9 mouse cellular contexts compared by ENCODE assay signal in the genomic region with DNA sequence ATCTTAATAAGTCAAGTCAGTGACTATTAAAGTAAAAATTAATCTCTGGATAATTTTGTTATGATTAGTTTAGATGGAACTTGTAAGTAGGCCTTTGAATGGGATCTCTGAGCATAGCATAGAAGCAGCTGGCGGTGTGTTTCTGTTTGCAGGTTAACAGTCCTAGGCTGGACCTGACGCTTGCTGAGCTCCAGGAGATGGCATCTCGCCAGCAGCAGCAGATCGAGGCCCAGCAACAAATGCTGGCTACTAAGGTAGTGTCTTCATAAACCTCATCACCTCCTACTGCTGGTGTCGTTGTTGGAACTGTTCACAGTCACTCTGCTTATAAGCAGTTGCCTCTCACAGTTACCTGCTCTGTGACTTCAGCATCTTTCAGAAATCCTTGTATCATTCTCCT.
"Had no signal": no experiment of that assay in that cellular context is flagged by ENCODE, and none has a peak within 500 bp of the region (broad histone marks: within the 10 kb centered on the region; RNA-seq: fewer than 3 reads in every experiment).

No protein-coding gene starts in this region.

- H3K27me3 ChIP-seq: liver, embryonic 13.5 days had no signal

- DNase-seq: kidney, adult 18-20 months; kidney, postnatal 4 days; liver, embryonic 13.5 days; lung, adult 2 months; lung, postnatal 14 days; lung, postnatal 4 days; midbrain, embryonic 14.5 days; thymus, postnatal 25 days had no signal

- H3K4me3 ChIP-seq: liver, embryonic 13.5 days had no signal

- H3K27ac ChIP-seq: kidney, postnatal 0 days; liver, embryonic 13.5 days had no signal
